Mouse (Mus musculus) G1E (cell line): ENCODE data around the gene Tmem98.

ENCODE experiments used
- CTCF ChIP-seq: IDR thresholded peaks from 2 replicates; pipeline ENCODE4 v1.5.1; 2012; ENCODE audit warnings: low read depth, low read length, inconsistent platforms, mixed read lengths
- GATA1 ChIP-seq: IDR thresholded peaks from 2 replicates; pipeline ENCODE4 v1.6.1; 2012; ENCODE audit warnings: borderline replicate concordance, low read length, inconsistent platforms, mixed read lengths
- POLR2AphosphoS5 ChIP-seq: IDR thresholded peaks from 2 replicates; pipeline ENCODE4 v1.6.1; 2012; ENCODE audit warnings: low read depth, low read length, inconsistent platforms; ENCODE audit not compliant: insufficient replicate concordance
- TAL1 ChIP-seq: conservative IDR thresholded peaks from 2 replicates; pipeline ENCODE4 v1.6.1; 2012; ENCODE audit warnings: low read depth, low read length, inconsistent platforms, mixed read lengths

- TF ChIP-seq CTCF (no peak), GATA1 (no peak), TAL1 (no peak), POLR2AphosphoS5 (no peak)
Measured at GRCm38 (mm10) chr11:80767320-80767617, 42.7 kb upstream of the Tmem98 start.
